Mouse (Mus musculus): Measurements from ENCODE around the gene Bves. TPM values are rescaled to one million over a fixed set of nuclear protein-coding genes. Genes with fewer than 3 reads are reported as not detected.
"Not testable (repeated sequence)": the region's sequence is repeated elsewhere in the genome, so short reads cannot be mapped to it uniquely, and the experiment has no call there.

Bves gene
- 113 and 121 TPM in 2 replicates for total RNA-seq (2014; rRNA removed; ENCODE audit: low replicate concordance)
- polyA plus RNA-seq (2015; fragmentation: Nextera tagmentation; extraction: Ambion mirVana): 85.0 and 90.0 TPM in 2 replicates

- peak within 1 kb of the TSS; percentile 75 for H3K4me2 ChIP-seq (ENCODE audit: low read depth, low read length)
- peak; percentile 90 for ATAC-seq (ENCODE audit: insufficient read depth, low read depth)
- no peak for TF ChIP-seq EP300 (IDR thresholded peaks at IDR 0.05; ENCODE audit: low read depth)
- peak; percentile 10; the same call in 1 of the 2 replicates for TF ChIP-seq CTCF (IDR thresholded peaks at IDR 0.05; ENCODE audit: low read depth)
- no peaks in the 10 kb centered on the region for H3K4me1 ChIP-seq (ENCODE audit: control insufficient read depth, insufficient read depth)
- peak within 1 kb of the TSS; percentile 95 for H3K9ac ChIP-seq (replicated peaks; ENCODE audit: low read depth, low read length)
- H3K36me3 ChIP-seq (replicated peaks; ENCODE audit: control insufficient read depth, insufficient read depth, low read length): peaks cover under 1% of the 10 kb centered on the region; the same call in 1 of the 2 replicates
- H3K4me3 ChIP-seq (ENCODE audit: low read depth, low read length): peak within 1 kb of the TSS; percentile 83
- under 1% methylated on average over 85 of the region's 116 CpGs for WGBS
- DNase-seq (ENCODE audit: low spot score): peak; percentile 65
- peaks cover 11% of the 10 kb centered on the region; the same call in 1 of the 2 replicates for H3K27me3 ChIP-seq (ENCODE audit: control insufficient read depth, insufficient read depth, low read length)
- H3K27ac ChIP-seq (ENCODE audit: low read depth): peak within 1 kb of the TSS; percentile 97
- H3K9me3 ChIP-seq (replicated peaks; ENCODE audit: control insufficient read depth, low read length): no peaks in the 10 kb centered on the region
Observed at GRCm38 (mm10) chr10:45335434-45336422, at the start of gene Bves. TSS of gene Bves (plus strand) at chr10:45335772.

DNA sequence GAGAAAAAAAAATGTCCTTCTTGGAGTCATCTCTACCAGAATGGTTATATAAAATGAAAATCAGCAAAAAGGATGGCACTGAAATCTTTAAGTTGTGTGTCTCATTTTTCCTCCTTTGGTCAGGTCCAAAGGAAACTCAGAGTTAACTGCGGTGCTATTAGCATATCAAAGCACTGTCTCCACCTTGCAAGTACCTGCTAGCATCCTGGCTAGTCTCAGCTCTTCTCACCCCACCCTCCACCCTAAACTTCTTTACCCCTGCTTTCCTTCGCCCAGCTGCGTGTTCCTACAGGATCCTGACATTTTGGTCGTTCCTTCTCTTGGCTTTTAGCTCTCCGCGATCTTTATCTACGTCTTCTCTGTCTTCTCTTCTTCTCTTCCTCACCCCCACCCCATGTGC, 47.2 kb upstream of the Bves start:
- TF ChIP-seq CTCF (IDR thresholded peaks at IDR 0.05; ENCODE audit: low read depth) (no peak), EP300 (IDR thresholded peaks at IDR 0.05; ENCODE audit: low read depth) (no peak)
- 30% methylated on average over 7 of the region's 7 CpGs for WGBS
- DNase-seq (ENCODE audit: low spot score) (no peak), ATAC-seq (ENCODE audit: insufficient read depth, low read depth) (no peak)
- Histone ChIP-seq H3K4me1 (ENCODE audit: control insufficient read depth, insufficient read depth) (peaks cover 21% of the 10 kb centered on the region), H3K27me3 (ENCODE audit: control insufficient read depth, insufficient read depth, low read length) (peaks cover 9% of the 10 kb centered on the region; the same call in 1 of the 2 replicates), H3K4me2 (ENCODE audit: low read depth, low read length) (peak overlapping the region; percentile 70), H3K36me3 (replicated peaks; ENCODE audit: control insufficient read depth, insufficient read depth, low read length) (no peaks in the 10 kb centered on the region), H3K27ac (ENCODE audit: low read depth) (peak overlapping the region; percentile 97), H3K9ac (replicated peaks; ENCODE audit: low read depth, low read length) (peak overlapping the region; percentile 89), H3K9me3 (replicated peaks; ENCODE audit: control insufficient read depth, low read length) (no peaks in the 10 kb centered on the region), H3K4me3 (ENCODE audit: low read depth, low read length) (peak overlapping the region; percentile 72)

GRCm38 (mm10) chr10:45289218-45290105, 46.1 kb upstream of the Bves start:
- peak; percentile 56 for DNase-seq (ENCODE audit: low spot score)
- Histone ChIP-seq H3K9ac (replicated peaks; ENCODE audit: low read depth, low read length) (peak overlapping the region; percentile 89), H3K4me1 (ENCODE audit: control insufficient read depth, insufficient read depth) (peaks cover 18% of the 10 kb centered on the region), H3K4me3 (ENCODE audit: low read depth, low read length) (peak overlapping the region; percentile 72), H3K9me3 (replicated peaks; ENCODE audit: control insufficient read depth, low read length) (no peaks in the 10 kb centered on the region), H3K27me3 (ENCODE audit: control insufficient read depth, insufficient read depth, low read length) (peaks cover 9% of the 10 kb centered on the region; the same call in 1 of the 2 replicates), H3K36me3 (replicated peaks; ENCODE audit: control insufficient read depth, insufficient read depth, low read length) (no peaks in the 10 kb centered on the region), H3K4me2 (ENCODE audit: low read depth, low read length) (peak overlapping the region; percentile 70), H3K27ac (ENCODE audit: low read depth) (peak overlapping the region; percentile 97)
- no peak for TF ChIP-seq CTCF (IDR thresholded peaks at IDR 0.05; ENCODE audit: low read depth)
- WGBS: 1% methylated on average over 69 of the region's 71 CpGs
- ATAC-seq (ENCODE audit: insufficient read depth, low read depth): peak; percentile 83

DNA sequence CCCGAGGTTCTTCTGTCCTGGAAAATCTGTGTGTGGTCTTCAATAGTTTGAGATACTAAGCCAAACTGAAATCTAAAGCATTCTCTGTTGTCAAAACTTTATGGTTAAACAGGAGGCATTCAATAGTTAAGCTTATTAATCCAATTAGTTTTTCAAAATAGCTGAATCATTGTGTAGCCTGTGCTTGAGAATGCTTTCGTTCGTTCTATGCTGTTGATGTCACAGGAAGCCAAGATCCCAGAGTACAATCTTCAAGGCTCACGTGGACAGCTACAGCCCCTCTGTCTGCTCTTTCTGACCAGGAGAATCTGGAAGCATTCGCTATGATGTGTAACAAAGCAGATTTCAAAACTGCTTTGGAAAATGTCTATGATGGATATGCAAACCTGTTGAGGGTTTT, 45.0 kb upstream of the Bves start:
- peak overlapping the region; percentile 72 for H3K4me3 ChIP-seq (ENCODE audit: low read depth, low read length)
- H3K36me3 ChIP-seq (replicated peaks; ENCODE audit: control insufficient read depth, insufficient read depth, low read length): no peaks in the 10 kb centered on the region
- H3K27ac ChIP-seq (ENCODE audit: low read depth): peak overlapping the region; percentile 97
- H3K9me3 ChIP-seq (replicated peaks; ENCODE audit: control insufficient read depth, low read length): no peaks in the 10 kb centered on the region
- H3K9ac ChIP-seq (replicated peaks; ENCODE audit: low read depth, low read length): peak overlapping the region; percentile 89
- DNase-seq (ENCODE audit: low spot score): peak; percentile 36
- no peak for TF ChIP-seq CTCF (IDR thresholded peaks at IDR 0.05; ENCODE audit: low read depth)
- no peak for TF ChIP-seq EP300 (IDR thresholded peaks at IDR 0.05; ENCODE audit: low read depth)
- peaks cover 9% of the 10 kb centered on the region; the same call in 1 of the 2 replicates for H3K27me3 ChIP-seq (ENCODE audit: control insufficient read depth, insufficient read depth, low read length)
- ATAC-seq (ENCODE audit: insufficient read depth, low read depth): no peak
- H3K4me2 ChIP-seq (ENCODE audit: low read depth, low read length): peak overlapping the region; percentile 70
- 26% methylated on average over 5 of the region's 5 CpGs for WGBS
- H3K4me1 ChIP-seq (ENCODE audit: control insufficient read depth, insufficient read depth): peaks cover 12% of the 10 kb centered on the region

DNA sequence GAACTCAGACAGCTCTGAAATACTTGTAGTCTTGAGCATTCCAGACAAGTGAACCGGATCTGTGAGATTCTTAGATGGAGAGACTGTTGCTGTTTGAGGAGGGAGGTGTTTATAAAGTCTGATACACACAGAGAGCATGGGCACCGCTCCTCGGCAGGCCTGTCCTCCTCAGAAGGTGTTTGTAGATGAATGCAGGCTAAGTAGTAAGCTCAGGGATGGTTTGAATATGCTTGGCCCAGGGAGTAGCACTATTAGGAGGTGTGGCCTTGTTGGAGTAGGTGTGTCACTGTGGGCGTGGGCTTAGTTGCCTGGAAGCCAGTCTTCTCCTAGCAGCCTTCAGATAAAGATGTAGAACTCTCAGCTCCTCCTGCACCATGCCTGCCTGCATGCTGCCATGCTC, 43.4 kb upstream of the Bves start:
- H3K9ac ChIP-seq (replicated peaks; ENCODE audit: low read depth, low read length); H3K4me1 ChIP-seq (ENCODE audit: control insufficient read depth, insufficient read depth); DNase-seq (ENCODE audit: low spot score); H3K9me3 ChIP-seq (replicated peaks; ENCODE audit: control insufficient read depth, low read length); H3K4me3 ChIP-seq (ENCODE audit: low read depth, low read length); H3K27me3 ChIP-seq (ENCODE audit: control insufficient read depth, insufficient read depth, low read length); H3K36me3 ChIP-seq (replicated peaks; ENCODE audit: control insufficient read depth, insufficient read depth, low read length): not testable (repeated sequence)
- peak; percentile 15; the same call in 1 of the 2 replicates for ATAC-seq (ENCODE audit: insufficient read depth, low read depth)
- peak overlapping the region; percentile 8; the same call in 1 of the 2 replicates for H3K4me2 ChIP-seq (ENCODE audit: low read depth, low read length)
- peak overlapping the region; percentile 44 for H3K27ac ChIP-seq (ENCODE audit: low read depth)
- 28% methylated on average over 4 of the region's 4 CpGs for WGBS
